Mouse (Mus musculus) hindbrain, embryonic 14.5 days (tissue): ENCODE measurements around the gene Ppp1r13b. TPM values are rescaled to one million over a fixed set of nuclear protein-coding genes. Genes with fewer than 3 reads are reported as not detected.
A peak's percentile ranks its signal among the peaks of the same experiment; 100 is the strongest.

Experiments used
- ATAC-seq: fragments of 200-750 bp; cut with Nextera tagmentation; 2 replicates; pipeline ENCODE4 v1.8.0; 2017; ENCODE audit warnings: moderate number of reproducible peaks, mild to moderate bottlenecking, moderate TSS enrichment, moderate library complexity; ENCODE audit not compliant: low FRiP score
- DNase-seq: peaks from one replicate; pipeline ENCODE4 v3.0.0-alpha.2; 2015; ENCODE audit warnings: low spot score
- H3K27ac ChIP-seq: fragments of 300-500 bp; sonication (generic); 2 replicates; pipeline ENCODE4 v1.5.1; 2014; ENCODE audit warnings: mild to moderate bottlenecking, moderate library complexity
- H3K27me3 ChIP-seq: fragments of 300-500 bp; sonication (generic); 2 replicates; pipeline ENCODE4 v1.6.1; 2014; ENCODE audit warnings: mild to moderate bottlenecking, low read length, mixed read lengths; ENCODE audit not compliant: control insufficient read depth, insufficient read depth
- H3K36me3 ChIP-seq: fragments of 300-500 bp; sonication (generic); replicated peaks from 2 replicates; pipeline ENCODE4 v1.6.1; 2014; ENCODE audit not compliant: control insufficient read depth, insufficient read depth
- H3K4me1 ChIP-seq: fragments of 300-500 bp; sonication (generic); replicated peaks from 2 replicates; pipeline ENCODE4 v1.6.1; 2014; ENCODE audit warnings: antibody characterized with exemption, low read length, mixed read lengths; ENCODE audit not compliant: control insufficient read depth, insufficient read depth
- H3K4me2 ChIP-seq: fragments of 300-500 bp; sonication (generic); replicated peaks from 2 replicates; pipeline ENCODE4 v1.6.1; 2014; ENCODE audit warnings: mild to moderate bottlenecking, moderate library complexity
- H3K4me3 ChIP-seq: fragments of 300-500 bp; sonication (generic); replicated peaks from 2 replicates; pipeline ENCODE4 v1.5.1; 2014; ENCODE audit warnings: mild to moderate bottlenecking, low read length
- H3K9ac ChIP-seq: fragments of 300-500 bp; sonication (generic); 2 replicates; pipeline ENCODE4 v1.6.1; 2014
- H3K9me3 ChIP-seq: fragments of 300-500 bp; sonication (generic); 2 replicates; pipeline ENCODE4 v1.6.1; 2016; ENCODE audit warnings: low read length; ENCODE audit not compliant: control insufficient read depth
- WGBS: fragments of 180-500 bp; shearing (Covaris S2); extraction: QIAGEN DNeasy Blood & Tissue Kit; methylation state at CpG from one replicate; pipeline ENCODE4 v1.1.7; 2014; 5-methylcytosine and 5-hydroxymethylcytosine counted together
- polyA plus RNA-seq: library from polyadenylated mRNA; unstranded; fragments of >200 nt; fragmentation: Nextera tagmentation; extraction: Ambion mirVana; gene quantifications from 2 replicates; pipeline ENCODE4 v1.2.1, GENCODE M21; 2014

Ppp1r13b gene
- polyA plus RNA-seq, 1 experiment from 2014 or later = 38.0 TPM

DNA sequence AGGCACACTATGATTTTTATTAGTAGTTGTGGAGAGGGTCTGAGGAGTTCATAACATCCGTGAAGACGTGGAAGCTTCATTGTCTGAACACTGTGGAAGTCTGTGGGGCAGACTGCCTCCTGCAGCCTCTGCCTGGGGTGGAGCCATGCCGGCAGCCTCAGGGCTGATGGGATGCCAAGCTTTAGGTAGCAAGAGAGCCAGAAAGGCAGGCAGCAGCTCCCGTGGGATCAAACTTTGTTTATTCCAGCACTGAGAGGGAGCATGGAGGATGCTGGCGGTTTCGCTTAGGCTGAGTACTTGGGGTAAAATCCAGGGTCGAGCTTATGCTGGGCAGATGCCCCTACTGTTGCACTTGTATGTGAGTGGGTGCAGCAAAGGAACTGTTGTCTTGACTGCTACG lies 110.7 kb downstream of the Ppp1r13b start:
- H3K27ac ChIP-seq = no peak overlapping the region
- DNase-seq (no peak), ATAC-seq (no peak)
- peaks cover 89% of the 10 kb centered on the region for H3K36me3 ChIP-seq
- no peak overlapping the region for H3K4me2 ChIP-seq
- H3K9me3 ChIP-seq = no peaks in the 10 kb centered on the region
- H3K4me1 ChIP-seq = no peaks in the 10 kb centered on the region
- no peak overlapping the region for H3K9ac ChIP-seq
- H3K27me3 ChIP-seq = no peaks in the 10 kb centered on the region
- WGBS = 85% methylated on average over 8 of the region's 8 CpGs
- no peak overlapping the region for H3K4me3 ChIP-seq

GRCm38 (mm10) chr12:111795180-111795895 lies 112.6 kb downstream of the Ppp1r13b start:
- H3K9me3 ChIP-seq = no peaks in the 10 kb centered on the region
- H3K27ac ChIP-seq = no peak overlapping the region
- peaks cover 91% of the 10 kb centered on the region for H3K36me3 ChIP-seq
- no peak overlapping the region for H3K4me3 ChIP-seq
- H3K4me1 ChIP-seq = no peaks in the 10 kb centered on the region
- ATAC-seq (no peak), DNase-seq (no peak)
- H3K9ac ChIP-seq = no peak overlapping the region
- H3K4me2 ChIP-seq = no peak overlapping the region
- no peaks in the 10 kb centered on the region for H3K27me3 ChIP-seq
- 90% methylated on average over 28 of the region's 28 CpGs for WGBS

DNA sequence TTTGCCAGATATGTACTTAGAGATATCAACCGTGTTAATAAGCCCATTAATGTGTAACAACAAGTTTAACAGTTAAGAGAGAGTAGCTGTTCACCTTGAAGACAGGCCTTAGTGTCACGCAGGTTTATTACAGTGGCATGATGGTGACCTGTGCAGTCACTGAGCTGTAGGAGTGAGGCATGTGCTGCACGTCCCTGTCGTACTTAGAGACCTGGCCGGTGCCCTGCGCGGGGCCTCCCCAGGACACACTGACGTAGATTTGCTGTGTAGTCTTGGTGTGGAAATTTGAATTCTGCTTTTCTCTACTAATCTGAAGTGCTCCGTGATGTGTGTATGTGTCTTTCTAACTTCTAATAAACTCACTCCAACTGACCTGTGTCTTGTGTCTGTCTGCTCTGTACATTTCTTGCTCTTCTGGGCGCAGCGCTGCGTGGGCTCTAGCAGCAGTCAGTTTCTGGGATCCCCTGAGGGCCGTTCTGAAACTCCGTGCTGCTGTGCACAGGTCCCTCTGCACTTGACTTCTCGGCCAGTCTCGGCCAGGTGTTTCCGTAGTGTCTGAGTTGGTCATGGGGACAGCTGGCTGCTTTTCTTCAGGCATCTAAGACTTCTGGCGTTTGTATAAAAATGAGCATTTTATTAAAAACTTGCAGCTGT lies 113.3 kb downstream of the Ppp1r13b start:
- Histone ChIP-seq H3K4me2 (no peak overlapping the region), H3K4me3 (no peak overlapping the region), H3K9me3 (no peaks in the 10 kb centered on the region), H3K36me3 (peaks cover 92% of the 10 kb centered on the region), H3K27me3 (no peaks in the 10 kb centered on the region), H3K4me1 (no peaks in the 10 kb centered on the region), H3K27ac (no peak overlapping the region), H3K9ac (no peak overlapping the region)
- WGBS = 94% methylated on average over 18 of the region's 18 CpGs
- no peak for DNase-seq
- no peak for ATAC-seq

- Histone ChIP-seq H3K27me3 (no peaks in the 10 kb centered on the region), H3K27ac (no peak overlapping the region), H3K36me3 (peaks cover 94% of the 10 kb centered on the region), H3K9me3 (no peaks in the 10 kb centered on the region), H3K4me3 (no peak overlapping the region), H3K4me1 (no peaks in the 10 kb centered on the region), H3K4me2 (no peak overlapping the region), H3K9ac (no peak overlapping the region)
- WGBS = 73% methylated on average over 20 of the region's 22 CpGs
- ATAC-seq (no peak), DNase-seq (no peak)
These were observed 113.8 kb downstream of the Ppp1r13b start for GRCm38 (mm10) chr12:111794102-111794501.

DNA sequence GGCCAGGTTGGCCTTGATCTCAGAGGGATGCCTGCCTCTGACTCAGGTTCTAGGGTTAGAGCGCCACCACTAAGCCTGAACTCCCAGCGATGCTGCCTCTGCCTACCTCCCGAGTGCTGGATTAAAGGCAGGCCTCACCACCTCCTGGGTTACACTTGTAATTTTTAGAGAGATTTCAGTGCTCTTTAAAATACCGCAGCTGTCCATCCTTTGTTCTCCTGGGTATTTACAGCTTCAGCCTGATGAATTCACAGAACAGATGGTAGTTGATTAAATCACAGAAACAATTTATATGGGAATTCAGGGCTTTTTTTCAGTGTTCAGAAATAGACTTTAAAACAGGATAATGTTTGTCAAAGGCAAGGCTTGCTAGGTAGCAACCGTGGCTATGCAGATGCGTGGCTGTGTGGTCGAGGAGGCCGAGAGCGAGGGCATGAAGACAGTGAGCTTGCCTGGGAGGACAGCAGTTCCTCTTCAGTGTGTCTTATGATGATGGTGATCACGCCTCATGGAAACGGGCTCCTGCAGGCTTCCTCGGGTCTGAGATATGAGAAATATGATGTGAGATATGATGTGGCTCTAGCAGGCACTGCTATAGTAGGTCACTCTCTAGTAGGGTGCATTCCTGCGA lies 116.3 kb downstream of the Ppp1r13b start:
- Histone ChIP-seq H3K9ac (no peak overlapping the region), H3K4me3 (no peak overlapping the region), H3K36me3 (peaks cover 99% of the 10 kb centered on the region), H3K4me1 (no peaks in the 10 kb centered on the region), H3K9me3 (no peaks in the 10 kb centered on the region), H3K4me2 (no peak overlapping the region), H3K27ac (peak overlapping the region; percentile 49; the same call in 1 of the 2 replicates), H3K27me3 (no peaks in the 10 kb centered on the region)
- ATAC-seq (no peak), DNase-seq (no peak)
- 79% methylated on average over 13 of the region's 13 CpGs for WGBS

GRCm38 (mm10) chr12:111790631-111791030 lies 117.3 kb downstream of the Ppp1r13b start:
- no peaks in the 10 kb centered on the region for H3K27me3 ChIP-seq
- WGBS = 91% methylated on average over 7 of the region's 7 CpGs
- H3K9me3 ChIP-seq = no peaks in the 10 kb centered on the region
- peaks cover 99% of the 10 kb centered on the region for H3K36me3 ChIP-seq
- H3K4me1 ChIP-seq = no peaks in the 10 kb centered on the region
- H3K27ac ChIP-seq = no peak overlapping the region
- H3K9ac ChIP-seq = no peak overlapping the region
- DNase-seq = no peak
- H3K4me2 ChIP-seq = no peak overlapping the region
- ATAC-seq = no peak
- no peak overlapping the region for H3K4me3 ChIP-seq

DNA sequence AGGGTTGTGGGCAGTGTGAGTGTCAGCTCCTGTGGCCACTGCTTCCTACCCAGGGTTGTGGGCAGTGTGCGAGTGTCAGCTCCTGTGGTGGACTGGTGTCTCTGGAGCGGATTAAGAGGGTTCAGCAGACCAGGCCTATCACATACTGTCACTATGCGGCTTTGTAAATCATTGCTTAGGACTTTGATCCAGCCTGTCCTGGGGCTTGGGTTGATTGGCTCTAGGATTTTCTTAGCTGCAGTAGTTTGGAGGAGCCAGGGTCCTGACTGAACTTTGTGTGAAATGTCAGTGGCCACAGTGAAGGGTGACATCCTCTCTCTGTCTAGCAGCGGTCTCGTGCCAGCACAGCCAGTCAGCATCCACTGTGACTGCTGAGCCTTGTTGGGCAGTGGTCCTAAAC lies 117.8 kb downstream of the Ppp1r13b start:
- WGBS = 97% methylated on average over 5 of the region's 5 CpGs
- H3K27me3 ChIP-seq = no peaks in the 10 kb centered on the region
- no peak for DNase-seq
- no peaks in the 10 kb centered on the region for H3K9me3 ChIP-seq
- no peak overlapping the region for H3K27ac ChIP-seq
- no peak overlapping the region for H3K4me2 ChIP-seq
- H3K4me1 ChIP-seq = no peaks in the 10 kb centered on the region
- no peak overlapping the region for H3K9ac ChIP-seq
- peaks cover 99% of the 10 kb centered on the region for H3K36me3 ChIP-seq
- ATAC-seq = no peak
- no peak overlapping the region for H3K4me3 ChIP-seq

GRCm38 (mm10) chr12:111787015-111787414 lies 120.9 kb downstream of the Ppp1r13b start:
- H3K27ac ChIP-seq = no peak overlapping the region
- no peaks in the 10 kb centered on the region for H3K27me3 ChIP-seq
- H3K4me2 ChIP-seq = no peak overlapping the region
- H3K4me1 ChIP-seq = no peaks in the 10 kb centered on the region
- H3K9ac ChIP-seq = no peak overlapping the region
- ATAC-seq (no peak), DNase-seq (no peak)
- H3K36me3 ChIP-seq = peaks cover 99% of the 10 kb centered on the region
- H3K9me3 ChIP-seq = no peaks in the 10 kb centered on the region
- no peak overlapping the region for H3K4me3 ChIP-seq
- 94% methylated on average over 6 of the region's 6 CpGs for WGBS

- peaks cover 99% of the 10 kb centered on the region for H3K36me3 ChIP-seq
- ATAC-seq (no peak), DNase-seq (no peak)
- no peak overlapping the region for H3K4me2 ChIP-seq
- 77% methylated on average over 12 of the region's 15 CpGs for WGBS
- no peak overlapping the region for H3K4me3 ChIP-seq
- H3K9me3 ChIP-seq = no peaks in the 10 kb centered on the region
- H3K27me3 ChIP-seq = no peaks in the 10 kb centered on the region
- no peak overlapping the region for H3K27ac ChIP-seq
- H3K9ac ChIP-seq = no peak overlapping the region
- H3K4me1 ChIP-seq = no peaks in the 10 kb centered on the region
These were observed 122.7 kb downstream of the Ppp1r13b start for GRCm38 (mm10) chr12:111785174-111785573.
